Mouse (Mus musculus) heart, adult 2 months (tissue): ENCODE measurements around the gene Dgkq. TPM values are rescaled to one million over a fixed set of nuclear protein-coding genes. Genes with fewer than 3 reads are reported as not detected.

Source experiments
- DNase-seq, 2 experiments: peaks; one replicate each; pipeline ENCODE4 v3.0.0; 2021
- H3K27ac ChIP-seq: fragments of 200-600 bp; 2 replicates; pipeline ENCODE4 v1.8.1; 2022
- H3K27me3 ChIP-seq: fragments of 200-500 bp; 2 replicates; pipeline ENCODE4 v1.6.1; 2012; ENCODE audit warnings: mild to moderate bottlenecking, low read length, inconsistent platforms, mixed read lengths; ENCODE audit not compliant: control insufficient read depth, insufficient read depth
- H3K36me3 ChIP-seq: fragments of 200-500 bp; 2 replicates; pipeline ENCODE4 v1.6.1; 2012; ENCODE audit warnings: low read length, inconsistent platforms; ENCODE audit not compliant: control insufficient read depth, insufficient read depth
- H3K4me1 ChIP-seq: fragments of 200-500 bp; 2 replicates; pipeline ENCODE4 v1.6.1; 2011; ENCODE audit warnings: low read length; ENCODE audit not compliant: control insufficient read depth, insufficient read depth
- H3K4me3 ChIP-seq: fragments of 200-600 bp; 2 replicates; pipeline ENCODE4 v1.8.1; 2022
- H3K79me2 ChIP-seq: fragments of 200-500 bp; replicated peaks from 2 replicates; pipeline ENCODE4 v1.6.1; 2012; ENCODE audit warnings: mild to moderate bottlenecking, inconsistent platforms, low read length, moderate library complexity, mixed read lengths; ENCODE audit not compliant: control insufficient read depth, insufficient read depth
- H3K9ac ChIP-seq: fragments of 200-500 bp; 2 replicates; pipeline ENCODE4 v1.6.1; 2012; ENCODE audit warnings: low read depth, mild to moderate bottlenecking, control low read depth, inconsistent platforms, low read length, mixed read lengths
- CTCF ChIP-seq: fragments of 200-600 bp; IDR thresholded peaks from 2 replicates; pipeline ENCODE4 v1.8.1; 2022; ENCODE audit warnings: antibody characterized with exemption, mild to moderate bottlenecking, moderate library complexity
- EP300 ChIP-seq: fragments of 200-500 bp; IDR thresholded peaks from 2 replicates; pipeline ENCODE4 v1.6.1; 2011; ENCODE audit warnings: low read depth, low read length, control low read depth; ENCODE audit not compliant: insufficient read depth
- POLR2A ChIP-seq: fragments of 200-500 bp; IDR thresholded peaks from 2 replicates; pipeline ENCODE4 v1.6.1; 2011; ENCODE audit warnings: mild to moderate bottlenecking, low read depth, low read length, control low read depth; ENCODE audit not compliant: insufficient read depth
- WGBS: fragments of 180-500 bp; shearing (Covaris S2); methylation state at CpG from one replicate; pipeline ENCODE4 v1.1.7; 2018; 5-methylcytosine and 5-hydroxymethylcytosine counted together
- intact Hi-C: fragments of 180-260 bp; cut with DNase I; formaldehyde crosslinking; loops from one replicate; pipeline ENCODE4 v1.15.1; 2025
- polyA plus RNA-seq: library from polyadenylated mRNA; depleted of rRNA; stranded (reverse); fragments of >200 nt; gene quantifications from 2 replicates; pipeline ENCODE4 v1.2.3, GENCODE M21; 2012; rRNA removed
- total RNA-seq, 2 experiments: library from RNA; stranded (reverse); gene quantifications; 2 replicates each; pipeline ENCODE4 v1.2.3; 2021

Dgkq gene
- total and polyA plus RNA-seq, 3 experiments = 5.0 to 9.2 (median 6.6) TPM

- Histone ChIP-seq H3K36me3 (peaks cover 24% of the 10 kb centered on the region), H3K27ac (no peak overlapping the region), H3K27me3 (no peaks in the 10 kb centered on the region), H3K4me1 (peaks cover 7% of the 10 kb centered on the region), H3K4me3 (no peak overlapping the region), H3K9ac (no peak overlapping the region), H3K79me2 (peaks cover 6% of the 10 kb centered on the region)
- no peak for DNase-seq
- TF ChIP-seq EP300 = no peak
- TF ChIP-seq POLR2A = no peak
- no peak for TF ChIP-seq CTCF
- 76% methylated on average over 4 of the region's 4 CpGs for WGBS
- intact Hi-C loops = loop anchor here (5.0 to 10.0 kb wide), 2 partner anchors 194 to 1299 kb away; partner anchors contain the start of genes Atp5k and Gm15446
These were observed 43.3 kb downstream of the Dgkq start for GRCm38 (mm10) chr5:108626050-108626660.

GRCm38 (mm10) chr5:108621870-108622269 is 47.6 kb downstream of the Dgkq start:
- WGBS = 37% methylated on average over 2 of the region's 2 CpGs
- TF ChIP-seq POLR2A = no peak
- TF ChIP-seq EP300 = 0 out of 2 replicates have a peak, but pooled peaks have one; percentile 6
- peaks cover 4% of the 10 kb centered on the region for H3K4me1 ChIP-seq
- DNase-seq = peak in 1 of 2 experiments; percentile 27
- peaks cover 21% of the 10 kb centered on the region for H3K36me3 ChIP-seq
- intact Hi-C loops = loop anchor here (10.0 kb wide), 1 partner anchor 1303 kb away; the partner anchor contains the start of gene Gm15446
- H3K27me3 ChIP-seq = no peaks in the 10 kb centered on the region
- H3K9ac ChIP-seq = no peak overlapping the region
- peaks cover 6% of the 10 kb centered on the region for H3K79me2 ChIP-seq
- no peak overlapping the region for H3K4me3 ChIP-seq
- H3K27ac ChIP-seq = no peak overlapping the region

- H3K4me3 ChIP-seq = no peak overlapping the region
- no peaks in the 10 kb centered on the region for H3K79me2 ChIP-seq
- intact Hi-C loops = no loop called here
- no peaks in the 10 kb centered on the region for H3K27me3 ChIP-seq
- no peak overlapping the region for H3K27ac ChIP-seq
- H3K9ac ChIP-seq = no peak overlapping the region
- 90% methylated on average over 1 of the region's 1 CpGs for WGBS
- H3K36me3 ChIP-seq = peaks cover 6% of the 10 kb centered on the region; the same call in 1 of the 2 replicates
- H3K4me1 ChIP-seq = no peaks in the 10 kb centered on the region
- TF ChIP-seq EP300 (no peak), CTCF (no peak), POLR2A (no peak)
- DNase-seq = no peak
These were observed 59.0 kb downstream of the Dgkq start for GRCm38 (mm10) chr5:108610426-108610825.

- no peak overlapping the region for H3K27ac ChIP-seq
- intact Hi-C loops = no loop called here
- H3K27me3 ChIP-seq = no peaks in the 10 kb centered on the region
- H3K4me3 ChIP-seq = no peak overlapping the region
- WGBS = 82% methylated on average over 9 of the region's 9 CpGs
- no peaks in the 10 kb centered on the region for H3K79me2 ChIP-seq
- no peak overlapping the region for H3K9ac ChIP-seq
- DNase-seq = no peak
- no peaks in the 10 kb centered on the region for H3K4me1 ChIP-seq
- peaks cover 12% of the 10 kb centered on the region for H3K36me3 ChIP-seq
- TF ChIP-seq POLR2A (no peak), EP300 (no peak), CTCF (no peak)
These were observed 66.9 kb downstream of the Dgkq start for GRCm38 (mm10) chr5:108602537-108602936.

GRCm38 (mm10) chr5:108599923-108600322 is 69.5 kb downstream of the Dgkq start:
- no peaks in the 10 kb centered on the region for H3K79me2 ChIP-seq
- no peak for DNase-seq
- H3K27ac ChIP-seq = no peak overlapping the region
- WGBS = 82% methylated on average over 1 of the region's 1 CpGs
- no peak overlapping the region for H3K9ac ChIP-seq
- no peaks in the 10 kb centered on the region for H3K4me1 ChIP-seq
- H3K36me3 ChIP-seq = peaks cover 14% of the 10 kb centered on the region
- H3K27me3 ChIP-seq = no peaks in the 10 kb centered on the region
- intact Hi-C loops = no loop called here
- no peak overlapping the region for H3K4me3 ChIP-seq
- no peak for TF ChIP-seq EP300
- TF ChIP-seq CTCF = no peak
- TF ChIP-seq POLR2A = no peak

Other genes with a start within 250 kb of the Dgkq start
- 1,000 to 10,000 TPM in 1 of 2 experiments, 100 to 1,000 TPM in 1; 914 to 1,090 TPM for gene Atp5k, start 235.2 kb downstream of the Dgkq start, total RNA-seq
- 320 TPM in 2 replicates for gene Atp5k, start 235.2 kb downstream of the Dgkq start, polyA plus RNA-seq
- gene Mfsd7a, start 220.8 kb downstream of the Dgkq start, total RNA-seq = 1 to 10 TPM; 1.1 to 1.7 TPM
- gene Mfsd7a, start 220.8 kb downstream of the Dgkq start, polyA plus RNA-seq = 4.5 and 5.3 TPM in 2 replicates
- gene Pcgf3, start 208.4 kb downstream of the Dgkq start, total RNA-seq = 10 to 100 TPM; 31.2 to 32.7 TPM
- 7.5 and 14.8 TPM in 2 replicates for gene Pcgf3, start 208.4 kb downstream of the Dgkq start, polyA plus RNA-seq
- under 1 TPM in 1 of 2 experiments, not detected in 1; 0.36 TPM for gene Cplx1, start 119.6 kb downstream of the Dgkq start, total RNA-seq
- gene Cplx1, start 119.6 kb downstream of the Dgkq start, polyA plus RNA-seq = 0.45 and 0.88 TPM in 2 replicates
- 10 to 100 TPM; 19.6 to 20.4 TPM for gene Gak, start 39.9 kb downstream of the Dgkq start, total RNA-seq
- 23.3 and 28.3 TPM in 2 replicates for gene Gak, start 39.9 kb downstream of the Dgkq start, polyA plus RNA-seq
- gene Tmem175, start 39.9 kb downstream of the Dgkq start, total RNA-seq = 1 to 10 TPM; 8.3 to 9.6 TPM
- gene Tmem175, start 39.9 kb downstream of the Dgkq start, polyA plus RNA-seq = 26.1 and 36.0 TPM in 2 replicates
- gene Idua, start 9.3 kb downstream of the Dgkq start, total RNA-seq = 10 to 100 TPM; 21.7 to 23.2 TPM
- gene Idua, start 9.3 kb downstream of the Dgkq start, polyA plus RNA-seq = 30.4 and 33.3 TPM in 2 replicates
- not detected for gene Slc26a1, start 5.9 kb upstream of the Dgkq start, total RNA-seq
- 0.06 and 0.12 TPM in 2 replicates for gene Slc26a1, start 5.9 kb upstream of the Dgkq start, polyA plus RNA-seq
- 10 to 100 TPM; 17.6 to 21.6 TPM for gene Fgfrl1, start 22.7 kb upstream of the Dgkq start, total RNA-seq
- gene Fgfrl1, start 22.7 kb upstream of the Dgkq start, polyA plus RNA-seq = 33.5 and 36.5 TPM in 2 replicates
- gene Rnf212, start 105.3 kb upstream of the Dgkq start, total RNA-seq = not detected
- gene Rnf212, start 105.3 kb upstream of the Dgkq start, polyA plus RNA-seq = not detected in 2 replicates
- gene Tmed11, start 125.7 kb upstream of the Dgkq start, total RNA-seq = not detected
- not detected in 2 replicates for gene Tmed11, start 125.7 kb upstream of the Dgkq start, polyA plus RNA-seq
- gene Vmn2r8, start 139.2 kb upstream of the Dgkq start, total RNA-seq = not detected
- not detected in 2 replicates for gene Vmn2r8, start 139.2 kb upstream of the Dgkq start, polyA plus RNA-seq
- not detected for gene Vmn2r9, start 182.9 kb upstream of the Dgkq start, total RNA-seq
- gene Vmn2r9, start 182.9 kb upstream of the Dgkq start, polyA plus RNA-seq = not detected in 2 replicates